Mouse (Mus musculus) NIH3T3 (cell line): Measurements from ENCODE around the gene Focad.

Experiments used
- DNase-seq: peaks from one replicate; pipeline ENCODE4 v3.0.0-alpha.2; 2012; ENCODE audit warnings: low read depth

The Focad gene

DNA sequence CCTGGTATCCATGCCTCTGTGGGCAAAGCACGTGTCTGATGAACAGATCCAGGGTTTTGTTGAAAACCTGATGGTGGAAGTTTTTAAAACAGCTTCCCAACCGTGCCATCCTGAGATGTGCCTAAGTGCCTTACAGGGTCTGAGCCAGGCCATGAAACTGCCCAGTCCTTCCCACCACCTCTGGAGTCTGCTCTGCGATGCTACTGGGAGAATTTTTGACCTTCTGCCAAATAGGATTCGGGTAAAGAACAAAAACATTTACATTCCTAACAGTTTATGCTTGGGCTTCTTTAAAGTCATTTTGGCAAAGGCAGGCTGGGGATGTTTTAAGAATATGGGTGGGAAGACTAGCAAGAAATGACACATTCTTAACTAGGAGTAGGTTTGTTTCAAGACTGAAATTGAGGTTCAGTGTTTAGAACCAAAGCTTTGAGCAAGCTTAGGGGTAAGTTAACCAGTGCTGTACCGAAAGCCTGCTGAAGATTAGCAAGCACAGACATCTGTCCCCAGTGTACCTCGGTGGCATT, 302.6 kb downstream of the Focad start:
- DNase-seq: peak; percentile 69

- DNase-seq: peak; percentile 73
These were observed 306.0 kb downstream of the Focad start for GRCm38 (mm10) chr4:88400302-88400991.

- DNase-seq: no peak
These were observed 306.5 kb downstream of the Focad start for GRCm38 (mm10) chr4:88400992-88401313.

DNA sequence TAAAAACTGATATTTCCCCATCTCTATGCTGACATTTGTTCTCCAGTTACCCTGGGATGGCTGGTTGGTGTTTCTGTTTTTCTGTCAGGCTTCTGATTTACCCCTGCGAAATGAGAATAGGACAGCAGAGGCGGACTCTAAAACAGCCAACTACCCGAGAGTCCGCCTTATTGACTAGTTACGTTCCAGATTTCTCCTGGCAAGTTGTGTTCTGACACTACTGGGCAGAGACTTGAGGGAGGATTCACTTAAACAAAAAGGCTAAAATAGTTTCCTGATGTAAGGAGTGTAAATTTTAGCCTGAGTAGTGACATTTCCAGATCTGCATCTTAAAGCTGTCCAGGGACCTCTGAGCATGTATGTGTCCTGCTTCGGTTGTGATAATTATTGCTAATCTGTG, 308.5 kb downstream of the Focad start:
- no peak for DNase-seq

- peak; percentile 40 for DNase-seq
These were observed 312.7 kb downstream of the Focad start for GRCm38 (mm10) chr4:88406887-88407696.

DNA sequence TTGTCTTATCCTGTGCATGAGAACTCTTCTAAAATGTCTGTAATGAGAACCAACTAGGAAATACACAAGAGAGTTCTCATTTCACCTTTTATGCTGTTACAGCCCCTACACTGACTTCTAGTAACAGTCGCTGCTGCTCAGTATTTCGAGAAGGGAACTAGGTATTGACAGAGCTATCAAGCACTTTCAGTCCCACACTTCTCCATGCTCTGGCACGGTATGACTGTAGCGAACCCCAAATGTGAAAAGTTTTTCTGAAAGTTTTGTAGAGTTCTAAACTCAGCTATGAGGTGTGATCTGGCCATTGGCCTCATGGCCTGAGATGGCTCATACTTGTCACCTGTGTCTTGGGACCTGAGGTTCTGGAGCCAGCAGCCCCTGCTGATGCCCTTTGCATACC, 314.9 kb downstream of the Focad start:
- no peak for DNase-seq

DNA sequence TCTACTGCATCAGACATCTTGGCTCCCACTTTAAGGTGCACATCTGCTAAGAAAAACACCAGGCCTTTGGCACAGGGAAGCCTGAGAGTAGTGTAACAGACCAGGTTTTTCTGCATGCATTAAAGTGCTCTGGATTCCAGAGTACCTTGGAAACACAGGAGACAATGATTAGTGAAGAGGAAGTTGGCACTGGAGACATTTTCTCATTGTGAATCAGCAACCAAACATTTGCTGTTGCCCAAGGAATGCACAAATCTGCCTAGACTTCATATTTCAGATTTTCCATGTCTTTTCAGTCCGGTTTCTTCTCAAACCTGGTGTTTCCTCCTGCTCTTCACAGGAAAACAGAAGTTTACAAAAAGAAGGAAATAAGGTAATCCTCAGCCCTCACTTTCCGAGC, 317.9 kb downstream of the Focad start:
- DNase-seq: peak; percentile 77

- no peak for DNase-seq
These were observed 320.6 kb downstream of the Focad start for GRCm38 (mm10) chr4:88415017-88415416.

DNA sequence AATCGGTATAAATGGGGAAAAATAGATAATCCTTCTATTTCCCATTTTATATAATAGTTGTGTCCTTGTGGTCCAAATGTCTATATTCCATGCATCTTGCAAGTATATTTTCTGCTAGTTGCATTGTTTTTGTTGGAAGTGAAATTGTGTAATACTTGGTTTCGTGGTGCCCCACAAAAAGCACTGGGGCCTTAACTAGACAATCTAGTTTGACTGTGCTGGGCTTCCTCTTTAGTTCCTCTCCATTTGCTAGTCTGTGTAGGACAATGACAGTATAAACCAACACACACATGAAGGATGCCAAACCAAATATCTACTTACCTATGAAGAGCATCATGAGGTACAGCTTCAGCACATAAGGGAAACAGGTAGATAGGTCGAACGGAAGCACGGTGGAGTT, 324.9 kb downstream of the Focad start:
- no peak for DNase-seq

DNA sequence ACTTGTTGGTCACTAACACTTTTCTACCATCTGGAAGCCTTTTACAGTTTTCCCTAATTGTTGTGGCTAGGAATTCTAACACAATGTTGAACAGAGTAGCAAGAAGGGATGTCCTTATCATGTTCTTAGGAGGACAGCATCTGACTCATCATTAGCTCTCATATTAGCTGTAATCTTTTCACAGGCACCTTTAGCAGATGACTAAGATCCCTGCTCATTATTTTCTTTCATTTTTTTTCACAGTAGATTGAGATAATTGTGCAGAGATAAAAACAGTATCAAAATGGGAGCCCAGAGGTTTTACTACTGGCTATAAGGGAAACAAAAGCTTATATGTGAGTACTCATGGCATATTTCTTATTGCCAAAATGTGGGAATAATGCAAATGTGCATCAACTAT, 330.1 kb downstream of the Focad start:
- DNase-seq: no peak

- no peak for DNase-seq
These were observed 333.3 kb downstream of the Focad start for GRCm38 (mm10) chr4:88427630-88428239.

GRCm38 (mm10) chr4:88432412-88433024, 338.1 kb downstream of the Focad start:
- DNase-seq: no peak

GRCm38 (mm10) chr4:88436593-88437165, 342.2 kb downstream of the Focad start:
- DNase-seq: peak; percentile 53

GRCm38 (mm10) chr4:88437166-88437565, 342.7 kb downstream of the Focad start:
- no peak for DNase-seq

DNA sequence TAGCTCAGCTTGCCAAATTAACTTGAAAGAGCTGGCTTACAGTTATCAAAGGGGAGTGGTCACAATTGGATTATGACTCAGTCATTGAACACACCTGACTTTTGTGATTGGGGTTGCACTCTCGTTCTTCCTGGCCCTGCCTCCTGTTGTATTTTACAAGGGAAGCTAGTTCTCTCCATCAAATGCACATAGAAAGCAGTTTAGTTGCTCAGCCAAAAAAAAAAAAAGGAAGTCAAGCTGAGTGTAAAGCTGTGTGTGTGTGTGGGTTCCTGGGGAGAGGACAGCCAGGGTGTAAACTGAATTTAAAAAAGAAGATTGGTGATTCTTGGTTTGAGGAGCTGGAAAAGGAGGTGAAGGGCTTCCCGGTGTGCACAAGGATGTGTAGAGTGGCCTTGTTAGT, 343.5 kb downstream of the Focad start:
- no peak for DNase-seq

DNA sequence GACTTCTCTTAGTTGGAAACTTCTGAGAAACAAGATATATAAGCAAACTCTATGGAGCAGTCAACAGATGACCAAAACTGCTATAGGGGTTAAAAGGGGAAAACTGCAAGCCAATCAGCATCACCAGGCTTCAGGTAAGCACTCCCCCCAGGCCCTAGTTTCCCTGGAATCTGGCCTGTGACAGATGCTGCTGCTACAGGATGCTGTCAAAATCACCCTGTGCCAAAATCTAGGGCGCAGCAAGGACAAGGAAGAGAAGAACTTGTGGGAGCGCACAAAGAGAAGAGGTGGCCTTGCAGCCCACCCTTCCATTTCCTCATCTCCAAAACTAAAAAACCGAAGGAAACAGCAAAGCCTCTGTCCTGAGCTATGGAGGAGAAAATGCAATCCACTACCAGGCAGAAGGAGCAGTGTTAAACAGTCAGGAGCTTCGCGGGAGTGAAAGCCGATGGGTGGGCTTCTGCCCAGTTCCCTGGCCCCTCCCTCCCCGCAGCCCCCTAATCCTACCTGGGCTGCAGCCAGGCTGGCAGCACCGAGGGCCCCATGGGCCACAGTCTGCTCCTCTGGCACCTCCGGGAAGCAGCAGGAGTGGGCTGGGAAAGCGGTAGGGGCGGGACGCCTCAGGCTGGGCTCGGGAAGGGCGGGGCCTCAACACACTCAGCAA, 344.0 kb downstream of the Focad start, which contains the start of gene Hacd4:
Gene Hacd4, minus strand, starts transcription at position 603 of the 664 bp plus-strand sequence.
- peak; percentile 31 for DNase-seq

DNA sequence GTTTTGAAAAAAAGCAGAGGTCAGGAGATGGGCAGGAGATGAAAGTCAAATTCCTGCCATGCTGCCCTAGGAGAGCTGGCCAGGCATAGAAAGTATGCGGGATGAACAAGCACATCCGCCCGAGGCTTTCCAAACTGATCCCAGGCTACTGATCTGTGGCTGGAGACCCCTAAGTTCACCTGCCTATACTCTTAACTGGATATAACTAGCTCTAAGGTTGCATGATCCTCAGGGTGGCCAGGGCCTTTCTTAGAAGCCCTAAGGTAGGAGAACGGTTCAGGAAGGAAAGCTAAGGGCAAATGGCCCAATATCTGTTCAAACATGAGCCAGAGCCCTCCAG, 344.5 kb downstream of the Focad start:
- DNase-seq: no peak

DNA sequence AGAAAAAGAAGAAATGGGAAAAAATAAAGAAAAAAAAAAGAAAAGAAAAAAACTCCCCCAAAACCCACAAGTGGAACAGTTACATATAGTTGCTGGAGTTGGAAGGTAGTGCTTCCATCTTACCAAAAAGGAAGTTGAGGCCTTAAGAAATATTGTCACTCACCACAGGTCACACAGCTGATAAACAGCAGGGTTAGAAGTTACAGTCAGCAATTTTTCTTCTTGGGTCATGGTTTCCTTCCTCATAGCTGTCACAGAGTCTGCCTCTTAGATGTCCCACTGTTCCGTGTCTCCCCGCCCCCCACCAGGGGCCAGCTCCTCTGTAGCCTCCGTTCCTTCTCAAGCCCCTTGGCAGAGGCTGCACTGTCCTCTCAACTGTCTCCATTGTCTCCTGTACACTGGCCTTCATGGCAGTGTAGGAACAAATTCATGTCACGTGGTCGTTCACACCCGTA, 345.3 kb downstream of the Focad start:
- DNase-seq: no peak

DNA sequence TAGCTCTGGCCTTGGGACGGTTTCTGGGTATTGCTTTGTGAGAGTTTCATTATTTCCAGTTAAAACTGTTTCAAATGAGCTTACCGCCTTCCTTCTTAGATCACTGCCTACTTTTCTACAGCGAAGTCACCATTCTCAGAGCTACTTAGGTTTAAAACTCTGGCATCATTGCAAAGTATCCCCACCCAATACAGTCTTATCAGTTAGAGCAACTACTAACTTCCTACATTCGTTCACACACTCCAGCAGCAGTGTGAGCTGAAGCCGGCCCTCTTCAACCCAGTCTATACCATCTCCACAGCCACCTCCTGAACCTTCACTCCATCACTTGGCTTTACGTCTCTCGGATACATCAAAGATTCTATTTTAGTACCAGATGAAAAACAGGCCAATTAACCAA, 346.4 kb downstream of the Focad start:
- DNase-seq: no peak

DNA sequence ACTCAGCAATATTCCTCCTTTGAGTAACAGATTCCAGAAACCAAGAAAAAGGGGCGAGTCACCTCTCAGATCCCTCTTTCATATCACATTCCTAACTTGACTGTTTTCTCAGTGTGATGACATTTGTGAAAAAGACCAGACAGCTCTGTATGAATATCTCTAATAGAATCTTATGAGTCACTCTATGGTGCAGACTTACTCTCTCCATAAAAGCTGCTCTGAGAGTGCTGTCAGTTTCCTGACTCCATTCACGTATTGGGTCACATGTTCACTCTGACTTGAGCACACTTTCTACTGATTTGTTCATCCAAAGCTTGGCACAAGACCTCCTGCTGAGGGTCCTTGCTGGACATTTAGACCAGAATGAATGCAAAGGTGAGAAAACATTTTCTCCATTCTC, 354.5 kb downstream of the Focad start:
- peak; percentile 53 for DNase-seq

DNA sequence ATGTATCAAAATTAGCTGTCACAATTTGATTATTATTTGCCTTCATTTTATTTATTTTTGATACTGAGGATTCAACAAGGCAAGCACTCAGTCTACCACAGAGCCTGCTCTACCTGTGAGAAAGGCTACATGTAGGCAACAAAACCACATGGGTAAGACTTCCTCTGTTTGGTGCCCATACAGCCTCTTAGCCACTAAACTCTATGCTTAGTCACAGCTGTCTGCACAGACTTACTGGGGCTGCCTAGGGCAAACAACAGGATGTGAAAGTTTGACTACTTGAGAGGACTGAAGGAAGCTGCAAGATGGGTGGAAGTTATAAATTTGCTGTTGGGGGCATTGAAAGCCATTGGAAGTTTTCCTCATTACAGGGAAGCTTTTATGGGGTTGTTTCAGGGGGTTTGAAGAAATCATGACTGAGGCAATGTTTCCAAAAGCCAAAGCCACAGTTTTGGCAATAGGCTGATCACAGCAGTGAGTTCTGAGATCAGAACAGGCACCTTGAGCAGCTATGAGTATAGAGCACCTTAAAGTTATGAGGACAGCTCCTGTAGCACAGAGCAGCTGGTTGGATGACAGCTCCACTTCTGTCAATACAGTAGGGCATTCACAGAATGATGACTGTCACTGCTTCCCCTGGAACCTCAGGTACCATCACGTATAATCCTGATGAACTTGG, 355.8 kb downstream of the Focad start:
- DNase-seq: no peak
